Comparison of ENCODE assay signal across 10 mouse cellular contexts in the genomic region with DNA sequence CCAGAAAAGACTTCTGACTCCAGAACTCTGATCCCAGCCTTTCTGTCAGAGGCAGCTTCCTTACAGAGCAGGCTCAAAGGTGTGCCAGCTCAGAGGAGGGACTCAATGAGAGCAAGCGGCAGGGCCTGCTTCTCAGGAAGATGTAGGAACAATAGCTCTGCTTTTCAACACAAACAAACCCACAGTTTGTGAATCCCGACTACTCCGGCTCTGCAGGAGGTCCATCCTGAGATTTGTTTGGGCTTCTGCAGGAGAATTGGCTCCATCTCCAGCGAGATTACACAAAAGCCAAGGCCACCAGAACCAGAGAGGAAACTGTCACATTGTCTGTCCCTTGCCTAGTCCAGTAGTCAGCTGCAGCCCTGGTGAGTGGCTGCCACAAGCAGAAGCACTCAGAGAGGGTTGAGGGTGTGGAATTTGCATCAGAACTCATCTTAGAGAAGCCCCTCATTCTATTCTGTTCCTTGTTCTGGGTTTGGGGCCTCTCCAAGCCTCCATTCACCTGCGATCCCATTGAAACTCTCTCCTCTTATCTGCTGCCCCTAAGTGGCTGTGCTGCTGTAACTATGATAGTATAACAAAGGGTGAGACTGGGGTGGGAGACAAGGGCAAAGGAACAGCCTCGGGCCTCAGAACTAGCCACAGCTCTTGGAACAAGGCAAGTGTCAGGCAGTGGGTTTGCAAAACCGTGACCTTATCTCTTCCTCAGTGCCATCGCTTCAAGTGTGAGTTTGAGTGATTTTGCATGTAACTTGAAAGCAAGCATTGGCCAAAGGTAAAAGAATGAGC.
A peak's percentile ranks its signal among the peaks of the same experiment; 100 is the strongest.
DNase-seq lines count a peak whose midpoint lies in the region; ATAC-seq lines count a peak whose summit lies in the region.
"Had no signal": no experiment of that assay in that cellular context is flagged by ENCODE, and none has a peak within 500 bp of the region (broad histone marks: within the 10 kb centered on the region; RNA-seq: fewer than 3 reads in every experiment).

No protein-coding gene starts in this region.

- peaks cover 13% of the 10 kb centered on the region; the same call in 1 of the 2 replicates for H3K4me1 ChIP-seq in hindbrain, embryonic 10.5 days (replicated peaks)
- no peaks in the 10 kb centered on the region for H3K4me1 ChIP-seq in hindbrain, embryonic 13.5 days (replicated peaks)

- no peaks in the 10 kb centered on the region for H3K9me3 ChIP-seq in hindbrain, embryonic 10.5 days
- H3K9me3 ChIP-seq in hindbrain, embryonic 13.5 days = no peaks in the 10 kb centered on the region
- H3K9me3 ChIP-seq: limb, embryonic 12.5 days had no signal

- peak overlapping the region; percentile 59 for H3K27ac ChIP-seq in hindbrain, embryonic 10.5 days
- H3K27ac ChIP-seq in hindbrain, embryonic 13.5 days = no peak overlapping the region
- H3K27ac ChIP-seq: limb, embryonic 12.5 days had no signal

- 33% methylated on average over 8 of the region's 8 CpGs for WGBS in hindbrain, embryonic 10.5 days
- WGBS in hindbrain, embryonic 13.5 days = 34% methylated on average over 8 of the region's 8 CpGs

- DNase-seq in hindbrain, embryonic 10.5 days (ENCODE audit: low spot score) = peak; percentile 7
- peak; percentile 63 for DNase-seq in R1 (ENCODE audit: low read depth, low spot score)
- peak; percentile 66 for DNase-seq in lung, postnatal 25 days (ENCODE audit: low spot score)
- no peak for DNase-seq in natural killer cell, adult 2 months (ENCODE audit: low spot score in 2 of 2)
- DNase-seq in thymus, postnatal 14 days = no peak
- DNase-seq: right cerebral cortex, postnatal 25 days had no signal

- no peaks in the 10 kb centered on the region for H3K36me3 ChIP-seq in hindbrain, embryonic 10.5 days
- H3K36me3 ChIP-seq in hindbrain, embryonic 13.5 days = no peaks in the 10 kb centered on the region
- H3K36me3 ChIP-seq: limb, embryonic 12.5 days had no signal

- H3K4me2 ChIP-seq in hindbrain, embryonic 13.5 days = no peak overlapping the region
- H3K4me2 ChIP-seq: limb, embryonic 12.5 days had no signal

- H3K27me3 ChIP-seq in hindbrain, embryonic 10.5 days (ENCODE audit: insufficient read depth, poor library complexity, severe bottlenecking) = no peaks in the 10 kb centered on the region
- H3K27me3 ChIP-seq in hindbrain, embryonic 13.5 days = no peaks in the 10 kb centered on the region
- H3K27me3 ChIP-seq: limb, embryonic 12.5 days had no signal

- no peak overlapping the region for H3K9ac ChIP-seq in hindbrain, embryonic 13.5 days
- H3K9ac ChIP-seq: limb, embryonic 12.5 days had no signal

- no peak overlapping the region for H3K4me3 ChIP-seq in hindbrain, embryonic 10.5 days
- no peak overlapping the region for H3K4me3 ChIP-seq in hindbrain, embryonic 13.5 days
- H3K4me3 ChIP-seq: limb, embryonic 12.5 days had no signal

- no peak for ATAC-seq in hindbrain, embryonic 13.5 days (ENCODE audit: low FRiP score)
- ATAC-seq in common myeloid progenitor, adult 5-6 weeks (replicated peaks; ENCODE audit: low read depth, poor library complexity, severe bottlenecking) = peak; percentile 42; the same call in 1 of the 2 replicates
- ATAC-seq: intestine, postnatal 0 days had no signal

Comparison
In these comparisons a context has a peak if more than half of its experiments do, and no peak if none do; other contexts are left out.
1. DNase-seq: peak in hindbrain, embryonic 10.5 days (single experiment), R1 (single experiment) and lung, postnatal 25 days (single experiment); none in natural killer cell, adult 2 months (0 of 2) and thymus, postnatal 14 days (single experiment).